Mouse (Mus musculus): ENCODE measurements around the gene Fam192a. TPM values are rescaled to one million over a fixed set of nuclear protein-coding genes. Genes with fewer than 3 reads are reported as not detected.
A peak's percentile ranks its signal among the peaks of the same experiment; 100 is the strongest.

The Fam192a gene
- total and polyA plus RNA-seq, 3 experiments = 30.7 to 80.3 (median 43.7) TPM

GRCm38 (mm10) chr8:94645202-94645601 is 43.4 kb upstream of the Fam192a start:
- Histone ChIP-seq H3K4me1 (ENCODE audit: control insufficient read depth in 1 of 2, insufficient read depth in 2 of 2) (no peaks in the 10 kb centered on the region), H3K4me3 (replicated peaks in 1 of 3; ENCODE audit: low read depth in 2 of 3, low read length in 2 of 3, poor library complexity in 1 of 3) (no peak overlapping the region), H3K36me3 (replicated peaks in 1 of 2; ENCODE audit: control insufficient read depth in 1 of 2, insufficient read depth in 1 of 2, low read length in 1 of 2) (peaks cover 30 to 65% of the 10 kb centered on the region in 2 experiments), H3K4me2 (ENCODE audit: insufficient read depth, low read depth, poor library complexity, severe bottlenecking) (no peak overlapping the region), H3K79me2 (replicated peaks; ENCODE audit: control insufficient read depth, extremely low read depth, insufficient read depth, poor library complexity, severe bottlenecking) (no peaks in the 10 kb centered on the region), H3K9ac (ENCODE audit: insufficient read depth, low read depth) (no peak overlapping the region), H3K27me3 (replicated peaks) (no peaks in the 10 kb centered on the region), H3K27ac (ENCODE audit: insufficient read depth, low read depth) (no peak overlapping the region), H3K9me3 (replicated peaks; ENCODE audit: low read length) (no peaks in the 10 kb centered on the region)
- dilution Hi-C loops (cut with MboI; ENCODE audit: extremely low pct_ligation_motif_present, extremely low pct_unique_long_range_greater_than_20kb, low sequenced_read_pairs) = no loop called here
- in situ Hi-C loops (cut with MboI; ENCODE audit: low pct_ligation_motif_present, low pct_unique_long_range_greater_than_20kb, low sequenced_read_pairs) = no loop called here
- TF ChIP-seq ZNF384 (IDR thresholded peaks at IDR 0.05; ENCODE audit: low read depth, low read length) = no peak
- no peak for TF ChIP-seq MAX (IDR thresholded peaks at IDR 0.05; ENCODE audit: low read length)
- DNase-seq (ENCODE audit: extremely low read depth) = no peak

- Histone ChIP-seq H3K9me3 (replicated peaks; ENCODE audit: low read length) (no peaks in the 10 kb centered on the region), H3K4me2 (ENCODE audit: insufficient read depth, low read depth, poor library complexity, severe bottlenecking) (no peak overlapping the region), H3K27me3 (replicated peaks) (no peaks in the 10 kb centered on the region), H3K36me3 (replicated peaks in 1 of 2; ENCODE audit: control insufficient read depth in 1 of 2, insufficient read depth in 1 of 2, low read length in 1 of 2) (peaks cover 37 to 72% of the 10 kb centered on the region in 2 experiments), H3K4me1 (ENCODE audit: control insufficient read depth in 1 of 2, insufficient read depth in 2 of 2) (peaks cover 3 to 13% of the 10 kb centered on the region in 2 experiments; a peak in 1 of 4 replicates), H3K4me3 (replicated peaks in 1 of 3; ENCODE audit: low read depth in 2 of 3, low read length in 2 of 3, poor library complexity in 1 of 3) (no peak overlapping the region), H3K27ac (ENCODE audit: insufficient read depth, low read depth) (no peak overlapping the region), H3K79me2 (replicated peaks; ENCODE audit: control insufficient read depth, extremely low read depth, insufficient read depth, poor library complexity, severe bottlenecking) (no peaks in the 10 kb centered on the region), H3K9ac (ENCODE audit: insufficient read depth, low read depth) (no peak overlapping the region)
- dilution Hi-C loops (cut with MboI; ENCODE audit: extremely low pct_ligation_motif_present, extremely low pct_unique_long_range_greater_than_20kb, low sequenced_read_pairs) (no loop called here), in situ Hi-C loops (cut with MboI; ENCODE audit: low pct_ligation_motif_present, low pct_unique_long_range_greater_than_20kb, low sequenced_read_pairs) (no loop called here)
- no peak for DNase-seq (ENCODE audit: extremely low read depth)
- TF ChIP-seq SMC3 (IDR thresholded peaks at IDR 0.05; ENCODE audit: low read depth, low read length) (no peak; the same call in 1 of the 2 replicates), CTCF (conservative IDR thresholded peaks at IDR 0.05 in 1 of 2, IDR thresholded peaks at IDR 0.05 in 1 of 2; ENCODE audit: low read depth in 2 of 2, low read length in 2 of 2) (peak in 1 of 2 experiments; percentile 37; a peak in 2 of 4 replicates), MYC (IDR thresholded peaks at IDR 0.05; ENCODE audit: low read depth, low read length) (no peak), ELF1 (IDR thresholded peaks at IDR 0.05; ENCODE audit: low read depth, low read length) (no peak), MXI1 (IDR thresholded peaks at IDR 0.05; ENCODE audit: low read depth, low read length) (no peak), GABPA (IDR thresholded peaks at IDR 0.05; ENCODE audit: insufficient replicate concordance, low read depth, low read length) (no peak)
Observed at GRCm38 (mm10) chr8:94641938-94642337, 40.1 kb upstream of the Fam192a start.

- Histone ChIP-seq H3K9me3 (replicated peaks; ENCODE audit: low read length) (no peaks in the 10 kb centered on the region), H3K4me3 (replicated peaks in 1 of 3; ENCODE audit: low read depth in 2 of 3, low read length in 2 of 3, poor library complexity in 1 of 3) (no peak overlapping the region), H3K27ac (ENCODE audit: insufficient read depth, low read depth) (no peak overlapping the region), H3K79me2 (replicated peaks; ENCODE audit: control insufficient read depth, extremely low read depth, insufficient read depth, poor library complexity, severe bottlenecking) (no peaks in the 10 kb centered on the region), H3K9ac (ENCODE audit: insufficient read depth, low read depth) (no peak overlapping the region), H3K4me1 (ENCODE audit: control insufficient read depth in 1 of 2, insufficient read depth in 2 of 2) (peaks cover 3 to 16% of the 10 kb centered on the region in 2 experiments; a peak in 1 of 4 replicates), H3K4me2 (ENCODE audit: insufficient read depth, low read depth, poor library complexity, severe bottlenecking) (no peak overlapping the region), H3K27me3 (replicated peaks) (no peaks in the 10 kb centered on the region), H3K36me3 (replicated peaks in 1 of 2; ENCODE audit: control insufficient read depth in 1 of 2, insufficient read depth in 1 of 2, low read length in 1 of 2) (peaks cover 31 to 69% of the 10 kb centered on the region in 2 experiments)
- in situ Hi-C loops (cut with MboI; ENCODE audit: low pct_ligation_motif_present, low pct_unique_long_range_greater_than_20kb, low sequenced_read_pairs) (no loop called here), dilution Hi-C loops (cut with MboI; ENCODE audit: extremely low pct_ligation_motif_present, extremely low pct_unique_long_range_greater_than_20kb, low sequenced_read_pairs) (no loop called here)
- TF ChIP-seq USF1 (IDR thresholded peaks at IDR 0.05; ENCODE audit: low read depth, low read length) (no peak), BHLHE40 (IDR thresholded peaks at IDR 0.05; ENCODE audit: low read depth, low read length) (no peak), RAD21 (IDR thresholded peaks at IDR 0.05; ENCODE audit: low read depth, low read length) (no peak), SMC3 (IDR thresholded peaks at IDR 0.05; ENCODE audit: low read depth, low read length) (no peak), JUND (conservative IDR thresholded peaks at IDR 0.05; ENCODE audit: low read depth, low read length) (no peak), MAFK (IDR thresholded peaks at IDR 0.05; ENCODE audit: insufficient replicate concordance, low read length) (no peak), GABPA (IDR thresholded peaks at IDR 0.05; ENCODE audit: insufficient replicate concordance, low read depth, low read length) (no peak), USF2 (conservative IDR thresholded peaks at IDR 0.05; ENCODE audit: low read depth, low read length) (no peak), ZNF384 (IDR thresholded peaks at IDR 0.05; ENCODE audit: low read depth, low read length) (no peak), CHD1 (IDR thresholded peaks at IDR 0.05; ENCODE audit: low read depth, low read length) (no peak), TCF12 (IDR thresholded peaks at IDR 0.05; ENCODE audit: low read depth, low read length) (no peak), RCOR1 (conservative IDR thresholded peaks at IDR 0.05; ENCODE audit: low read depth, low read length) (no peak), SIN3A (IDR thresholded peaks at IDR 0.05; ENCODE audit: low read length) (no peak), HCFC1 (IDR thresholded peaks at IDR 0.05; ENCODE audit: low read depth, low read length) (no peak)
- no peak for DNase-seq (ENCODE audit: extremely low read depth)
Observed at GRCm38 (mm10) chr8:94641183-94641582, 39.4 kb upstream of the Fam192a start.

Data from CH12.LX (cell line).